ENCODE assay signal across 8 mouse cellular contexts in genomic region chr1:171032691-171033090, GRCm38 (mm10). TPM values are rescaled to one million over a fixed set of nuclear protein-coding genes. Genes with fewer than 3 reads are reported as not detected.
DNase-seq lines count a peak whose midpoint lies in the region; ATAC-seq and TF ChIP-seq lines count a peak whose summit lies in the region.

No protein-coding gene starts in this region.

- TF ChIP-seq CTCF in layer of hippocampus, adult 2 months (conservative IDR thresholded peaks at IDR 0.05): no peak
- TF ChIP-seq CTCF in liver, postnatal 0 days (IDR thresholded peaks at IDR 0.05; ENCODE audit: low read depth): no peak

- H3K27me3 ChIP-seq in forebrain, embryonic 13.5 days: peaks cover 45% of the 10 kb centered on the region
- H3K27me3 ChIP-seq in liver, postnatal 0 days (ENCODE audit: insufficient read depth, low read length): no peaks in the 10 kb centered on the region; the same call in 1 of the 2 replicates

- H3K36me3 ChIP-seq in forebrain, embryonic 13.5 days (ENCODE audit: poor library complexity, severe bottlenecking): no peaks in the 10 kb centered on the region
- H3K36me3 ChIP-seq in liver, postnatal 0 days (replicated peaks; ENCODE audit: insufficient read depth, low read length): no peaks in the 10 kb centered on the region

- H3K27ac ChIP-seq in layer of hippocampus, adult 2 months: no peak overlapping the region
- H3K27ac ChIP-seq in forebrain, embryonic 13.5 days: no peak overlapping the region
- H3K27ac ChIP-seq in liver, postnatal 0 days (ENCODE audit: low read depth): no peak overlapping the region

- peak; percentile 10; the same call in 1 of the 2 replicates for ATAC-seq in forebrain, embryonic 13.5 days
- no peak for ATAC-seq in liver, postnatal 0 days

- no peaks in the 10 kb centered on the region for H3K9me3 ChIP-seq in forebrain, embryonic 13.5 days (replicated peaks)
- H3K9me3 ChIP-seq in liver, postnatal 0 days (ENCODE audit: low read length): no peaks in the 10 kb centered on the region

- peak overlapping the region; percentile 68 for H3K4me3 ChIP-seq in layer of hippocampus, adult 2 months
- peak overlapping the region; percentile 59 for H3K4me3 ChIP-seq in forebrain, embryonic 13.5 days
- H3K4me3 ChIP-seq in liver, postnatal 0 days (ENCODE audit: low read depth, low read length): peak overlapping the region; percentile 55

- peak overlapping the region; percentile 83 for H3K4me2 ChIP-seq in forebrain, embryonic 13.5 days
- peak overlapping the region; percentile 83 for H3K4me2 ChIP-seq in liver, postnatal 0 days (ENCODE audit: low read depth, low read length)

- peaks cover 28% of the 10 kb centered on the region for H3K4me1 ChIP-seq in forebrain, embryonic 13.5 days
- H3K4me1 ChIP-seq in liver, postnatal 0 days (ENCODE audit: insufficient read depth): peaks cover 23% of the 10 kb centered on the region

- no peak for DNase-seq in layer of hippocampus, adult 2 months (ENCODE audit: low spot score in 2 of 2)
- DNase-seq in layer of hippocampus, adult 9-11 months: no peak
- DNase-seq in brain, adult 2 months (ENCODE audit: low read depth, low spot score): peak; percentile 37
- no peak for DNase-seq in liver, postnatal 0 days
- no peak for DNase-seq in layer of hippocampus, postnatal 25 days (ENCODE audit: extremely low spot score in 1 of 2, low spot score in 1 of 2)
- no peak for DNase-seq in frontal cortex, postnatal 25 days (ENCODE audit: low spot score in 2 of 2)
- no peak for DNase-seq in right cerebral cortex, adult 2 months (ENCODE audit: low spot score in 2 of 2)

- TF ChIP-seq EP300 in liver, postnatal 0 days (IDR thresholded peaks at IDR 0.05; ENCODE audit: low read depth): no peak

- H3K9ac ChIP-seq in forebrain, embryonic 13.5 days: peak overlapping the region; percentile 68
- peak overlapping the region; percentile 54; the same call in 1 of the 2 replicates for H3K9ac ChIP-seq in liver, postnatal 0 days (replicated peaks)

- 6% methylated on average over 10 of the region's 10 CpGs for WGBS in forebrain, embryonic 13.5 days
- 10% methylated on average over 10 of the region's 10 CpGs for WGBS in liver, postnatal 0 days (ENCODE audit: insufficient replicate concordance)

RNA-seq across cellular contexts. Expression of gene Fcgr4, which starts 14.0 kb away (rescaled TPM):
- total RNA-seq in layer of hippocampus, adult 2 months (2021): not detected
- polyA plus RNA-seq in forebrain, embryonic 13.5 days (2015; fragmentation: Nextera tagmentation; extraction: Ambion mirVana): 0.33 TPM in 1 of 2 replicates, not detected in the other
- polyA plus RNA-seq in liver, postnatal 0 days (2015; fragmentation: Nextera tagmentation; extraction: Ambion mirVana): 9.4 and 9.7 TPM in 2 replicates
- under 1 TPM in 1 of 2 experiments, not detected in 1; 0.22 TPM for total RNA-seq in layer of hippocampus, postnatal 25 days (2021)

RNA-seq across cellular contexts. Expression of gene Fcgr3, which starts 32.0 kb away (rescaled TPM):
- total RNA-seq in layer of hippocampus, adult 2 months (2021): 10 to 100 TPM; 12.0 to 12.3 TPM
- 3.5 and 3.8 TPM in 2 replicates for polyA plus RNA-seq in forebrain, embryonic 13.5 days (2015; fragmentation: Nextera tagmentation; extraction: Ambion mirVana)
- 40.3 and 41.8 TPM in 2 replicates for polyA plus RNA-seq in liver, postnatal 0 days (2015; fragmentation: Nextera tagmentation; extraction: Ambion mirVana)
- total RNA-seq in layer of hippocampus, postnatal 25 days (2021): 10 to 100 TPM; 12.1 to 14.0 TPM

RNA-seq across cellular contexts. Expression of gene Fcgr2b, which starts 56.3 kb away (rescaled TPM):
- total RNA-seq in layer of hippocampus, adult 2 months (2021): 1 to 10 TPM; 2.7 to 4.4 TPM
- 0.12 and 0.26 TPM in 2 replicates for polyA plus RNA-seq in forebrain, embryonic 13.5 days (2015; fragmentation: Nextera tagmentation; extraction: Ambion mirVana)
- 18.0 and 18.7 TPM in 2 replicates for polyA plus RNA-seq in liver, postnatal 0 days (2015; fragmentation: Nextera tagmentation; extraction: Ambion mirVana)
- total RNA-seq in layer of hippocampus, postnatal 25 days (2021): 1 to 10 TPM; 3.4 to 3.6 TPM
